Mouse (Mus musculus) heart, embryonic 11.5 days (tissue): ENCODE measurements around the gene Krt82. TPM values are rescaled to one million over a fixed set of nuclear protein-coding genes. Genes with fewer than 3 reads are reported as not detected.
"Not testable (repeated sequence)": the region's sequence is repeated elsewhere in the genome, so short reads cannot be mapped to it uniquely, and the experiment has no call there.

ENCODE experiments used
- ATAC-seq: fragments of 200-750 bp; cut with Nextera tagmentation; replicated peaks from 2 replicates; pipeline ENCODE4 v1.8.0; 2017; ENCODE audit warnings: moderate library complexity; ENCODE audit not compliant: insufficient number of reproducible peaks, low FRiP score, low TSS enrichment
- H3K27ac ChIP-seq: fragments of 300-500 bp; sonication (generic); 2 replicates; pipeline ENCODE4 v1.5.1; 2014; ENCODE audit warnings: mild to moderate bottlenecking, low read depth, low read length
- H3K27me3 ChIP-seq: fragments of 300-500 bp; sonication (generic); 2 replicates; pipeline ENCODE4 v1.6.1; 2014; ENCODE audit warnings: mild to moderate bottlenecking, low read length, mixed read lengths; ENCODE audit not compliant: control insufficient read depth, insufficient read depth
- H3K36me3 ChIP-seq: fragments of 300-500 bp; sonication (generic); 2 replicates; pipeline ENCODE4 v1.6.1; 2014; ENCODE audit warnings: mild to moderate bottlenecking, low read length, moderate library complexity, mixed read lengths; ENCODE audit not compliant: control insufficient read depth, insufficient read depth
- H3K4me1 ChIP-seq: fragments of 300-500 bp; sonication (generic); 2 replicates; pipeline ENCODE4 v1.6.1; 2014; ENCODE audit warnings: low read length; ENCODE audit not compliant: control insufficient read depth, insufficient read depth
- H3K4me2 ChIP-seq: fragments of 300-500 bp; sonication (generic); 2 replicates; pipeline ENCODE4 v1.6.1; 2014; ENCODE audit warnings: mild to moderate bottlenecking, moderate library complexity
- H3K4me3 ChIP-seq: fragments of 300-500 bp; sonication (generic); 2 replicates; pipeline ENCODE4 v1.5.1; 2014; ENCODE audit warnings: low read depth, low read length
- H3K9ac ChIP-seq: fragments of 300-500 bp; sonication (generic); 2 replicates; pipeline ENCODE4 v1.6.1; 2014; ENCODE audit warnings: mild to moderate bottlenecking, low read depth, low read length, moderate library complexity
- H3K9me3 ChIP-seq: fragments of 300-500 bp; sonication (generic); replicated peaks from 2 replicates; pipeline ENCODE4 v1.6.1; 2016; ENCODE audit warnings: low read length; ENCODE audit not compliant: control insufficient read depth
- WGBS: fragments of 180-500 bp; shearing (Covaris S2); extraction: QIAGEN DNeasy Blood & Tissue Kit; methylation state at CpG from one replicate; pipeline ENCODE4 v1.1.7; 2014; ENCODE audit not compliant: insufficient replicate concordance; 5-methylcytosine and 5-hydroxymethylcytosine counted together
- polyA plus RNA-seq: library from polyadenylated mRNA; unstranded; fragments of >200 nt; fragmentation: Nextera tagmentation; extraction: Ambion mirVana; gene quantifications from 2 replicates; pipeline ENCODE4 v1.2.1, GENCODE M21; 2014

Gene Krt82
- polyA plus RNA-seq, 1 experiment from 2014 or later = not detected

DNA sequence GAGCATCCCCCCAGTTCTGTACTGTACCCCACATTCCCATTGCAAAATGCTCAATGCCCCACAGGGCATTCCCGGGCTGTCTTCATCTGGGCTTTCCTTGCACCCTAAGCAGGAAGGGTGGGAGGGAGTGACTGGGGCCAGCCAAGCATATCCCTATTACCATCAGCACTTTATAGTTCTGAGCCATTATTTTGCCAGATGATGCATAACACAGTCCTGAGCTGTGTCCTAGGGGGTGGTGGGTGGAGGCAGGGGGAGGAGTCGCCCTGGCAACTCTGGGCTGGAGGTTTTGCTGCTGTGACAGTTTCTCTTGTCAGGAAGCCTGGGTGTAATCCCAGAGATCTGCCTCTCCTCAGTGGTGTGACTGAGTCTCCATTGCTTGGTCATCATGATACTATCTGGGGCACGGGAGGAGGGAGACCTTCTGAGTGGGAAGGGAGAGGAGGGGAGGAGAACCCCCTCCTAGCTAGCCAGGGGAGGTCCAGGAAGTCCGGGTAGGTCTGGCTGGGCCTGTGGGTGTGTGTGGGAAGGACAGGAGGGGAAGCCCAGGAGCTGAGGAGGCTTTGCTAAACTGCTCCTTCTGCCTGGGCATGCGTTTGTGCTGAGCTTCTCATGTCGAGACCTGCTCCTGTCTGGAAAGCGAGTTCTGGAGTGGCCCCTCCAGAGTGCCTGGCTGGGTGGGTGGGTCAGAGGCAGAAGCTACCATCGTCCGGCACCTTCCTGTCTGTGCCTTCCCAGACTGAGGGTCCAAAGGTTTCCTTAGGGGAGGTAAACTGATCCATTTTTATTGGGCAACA lies 14.2 kb downstream of the Krt82 start:
- no peaks in the 10 kb centered on the region for H3K9me3 ChIP-seq
- no peak overlapping the region for H3K4me3 ChIP-seq
- H3K27me3 ChIP-seq = peaks cover 7% of the 10 kb centered on the region; the same call in 1 of the 2 replicates
- no peaks in the 10 kb centered on the region for H3K4me1 ChIP-seq
- H3K36me3 ChIP-seq = no peaks in the 10 kb centered on the region
- WGBS = 56% methylated on average over 9 of the region's 9 CpGs
- ATAC-seq = no peak
- no peak overlapping the region for H3K4me2 ChIP-seq
- H3K9ac ChIP-seq = no peak overlapping the region
- no peak overlapping the region for H3K27ac ChIP-seq

- H3K4me2 ChIP-seq = no peak within 1 kb of the TSS
- H3K4me1 ChIP-seq = no peaks in the 10 kb centered on the region
- WGBS = 77% methylated on average over 7 of the region's 7 CpGs
- ATAC-seq = no peak
- H3K4me3 ChIP-seq = no peak within 1 kb of the TSS
- no peaks in the 10 kb centered on the region for H3K9me3 ChIP-seq
- H3K9ac ChIP-seq = no peak within 1 kb of the TSS
- H3K36me3 ChIP-seq = no peaks in the 10 kb centered on the region
- H3K27ac ChIP-seq = no peak within 1 kb of the TSS
- peaks cover 7% of the 10 kb centered on the region; the same call in 1 of the 2 replicates for H3K27me3 ChIP-seq
These were observed 17.7 kb downstream of the Krt82 start, which contains the start of gene Krt84 for GRCm38 (mm10) chr15:101532720-101533119. Krt84 (minus strand) TSS chr15:101532820.

GRCm38 (mm10) chr15:101522556-101523232 lies 27.8 kb downstream of the Krt82 start:
- no peaks in the 10 kb centered on the region for H3K36me3 ChIP-seq
- H3K27me3 ChIP-seq = peaks cover 23% of the 10 kb centered on the region
- H3K9ac ChIP-seq = no peak overlapping the region
- H3K9me3 ChIP-seq = no peaks in the 10 kb centered on the region
- no peak overlapping the region for H3K4me3 ChIP-seq
- no peak overlapping the region for H3K27ac ChIP-seq
- H3K4me2 ChIP-seq = no peak overlapping the region
- WGBS = 67% methylated on average over 4 of the region's 4 CpGs
- H3K4me1 ChIP-seq = no peaks in the 10 kb centered on the region
- no peak for ATAC-seq

- peaks cover 19% of the 10 kb centered on the region for H3K27me3 ChIP-seq
- no peaks in the 10 kb centered on the region for H3K4me1 ChIP-seq
- H3K9me3 ChIP-seq = no peaks in the 10 kb centered on the region
- H3K36me3 ChIP-seq = no peaks in the 10 kb centered on the region
- no peak overlapping the region for H3K9ac ChIP-seq
- no peak overlapping the region for H3K27ac ChIP-seq
- H3K4me2 ChIP-seq = no peak overlapping the region
- WGBS = 13% methylated on average over 2 of the region's 2 CpGs
- no peak overlapping the region for H3K4me3 ChIP-seq
- no peak for ATAC-seq
These were observed 30.7 kb downstream of the Krt82 start for GRCm38 (mm10) chr15:101519792-101520191.

- peaks cover 15% of the 10 kb centered on the region for H3K27me3 ChIP-seq
These were observed 33.3 kb downstream of the Krt82 start, which contains the start of gene Gm49425 for GRCm38 (mm10) chr15:101517161-101517560. Gm49425 (minus strand) TSS chr15:101517261.

GRCm38 (mm10) chr15:101508247-101508646 lies 42.2 kb downstream of the Krt82 start:
- ATAC-seq = no peak
- no peak overlapping the region for H3K27ac ChIP-seq
- no peaks in the 10 kb centered on the region for H3K9me3 ChIP-seq
- H3K27me3 ChIP-seq = no peaks in the 10 kb centered on the region
- H3K9ac ChIP-seq = no peak overlapping the region
- no peak overlapping the region for H3K4me2 ChIP-seq
- no peak overlapping the region for H3K4me3 ChIP-seq
- no peaks in the 10 kb centered on the region for H3K4me1 ChIP-seq
- WGBS = 72% methylated on average over 9 of the region's 9 CpGs
- H3K36me3 ChIP-seq = no peaks in the 10 kb centered on the region

More at GRCm38 (mm10) chr15:101517161-101517560, 33.3 kb downstream of the Krt82 start, which contains the start of gene Gm49425:
- not testable (repeated sequence) for H3K4me2 ChIP-seq, H3K9me3 ChIP-seq, H3K4me3 ChIP-seq, H3K36me3 ChIP-seq, H3K4me1 ChIP-seq, ATAC-seq, H3K27ac ChIP-seq, H3K9ac ChIP-seq
- 67% methylated on average over 2 of the region's 2 CpGs for WGBS

DNA sequence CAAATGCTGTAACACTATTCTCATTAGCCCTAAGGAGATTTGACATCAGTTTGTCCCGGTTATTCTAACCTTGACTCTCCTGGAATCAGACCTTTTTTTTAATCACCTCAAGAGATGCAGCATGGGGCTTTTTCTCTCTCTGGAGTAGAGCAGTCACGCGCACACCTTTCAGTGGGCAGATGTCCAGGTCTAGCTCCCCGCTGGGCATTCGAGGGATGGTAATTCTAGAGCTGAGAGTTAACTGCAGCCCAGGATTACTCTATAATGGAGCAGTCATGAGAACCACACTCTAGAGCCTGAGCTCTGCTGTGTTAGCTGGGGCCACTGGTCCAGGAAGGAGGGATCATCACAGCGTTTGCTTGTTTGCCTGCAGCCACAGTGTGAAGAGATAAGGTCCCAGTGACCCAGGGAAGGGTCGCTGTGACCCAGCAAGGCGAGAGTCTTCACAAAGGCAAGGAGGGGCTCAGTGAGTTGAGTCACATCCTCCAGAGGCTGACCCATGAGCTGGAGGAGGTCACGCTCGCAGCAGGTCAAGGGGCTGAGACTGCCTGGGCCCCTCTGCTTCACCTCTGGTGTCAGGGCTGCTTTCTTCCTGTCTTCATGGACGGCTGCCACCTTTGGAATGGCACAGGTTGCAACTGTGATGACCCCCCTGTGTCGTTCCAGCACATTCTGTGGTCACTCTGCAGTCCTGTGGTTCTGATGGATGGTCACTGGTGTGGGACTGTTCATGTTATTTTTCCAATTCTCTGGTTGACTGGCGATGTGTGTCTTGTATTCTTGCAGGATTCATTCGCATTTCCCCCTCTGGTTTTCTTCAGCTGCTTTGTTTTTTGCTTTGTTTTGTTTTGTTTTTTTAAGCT lies 43.3 kb downstream of the Krt82 start:
- 42% methylated on average over 14 of the region's 14 CpGs for WGBS
- H3K9me3 ChIP-seq = no peaks in the 10 kb centered on the region
- no peak overlapping the region for H3K9ac ChIP-seq
- H3K36me3 ChIP-seq = no peaks in the 10 kb centered on the region
- H3K27me3 ChIP-seq = no peaks in the 10 kb centered on the region
- no peak for ATAC-seq
- H3K4me3 ChIP-seq = no peak overlapping the region
- no peak overlapping the region for H3K4me2 ChIP-seq
- no peak overlapping the region for H3K27ac ChIP-seq
- H3K4me1 ChIP-seq = no peaks in the 10 kb centered on the region

DNA sequence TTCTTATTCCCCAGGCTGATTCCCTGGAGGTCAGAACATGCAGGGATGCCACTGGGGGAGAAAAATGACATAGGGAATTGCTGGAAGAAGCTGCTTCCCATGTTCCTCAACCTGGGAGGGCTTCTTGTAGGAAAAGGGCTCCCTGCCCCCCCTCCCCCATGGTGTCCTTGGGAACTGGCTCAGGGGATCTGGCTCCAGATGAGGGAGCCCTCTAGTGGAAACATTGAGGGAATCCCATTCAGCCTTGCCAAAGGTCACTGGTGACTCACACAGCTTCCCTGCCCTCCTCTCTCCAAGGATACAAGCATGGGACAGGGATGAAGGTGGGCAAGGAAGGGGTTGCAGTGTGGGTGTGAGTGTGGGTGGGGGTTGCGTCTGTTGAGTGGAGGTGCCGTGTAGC lies 53.3 kb downstream of the Krt82 start:
- H3K36me3 ChIP-seq = no peaks in the 10 kb centered on the region
- ATAC-seq = no peak
- 63% methylated on average over 2 of the region's 2 CpGs for WGBS
- 0 out of 2 replicates have a peak, but pooled peaks cover 6% of the 10 kb centered on the region for H3K27me3 ChIP-seq
- no peaks in the 10 kb centered on the region for H3K9me3 ChIP-seq
- no peak overlapping the region for H3K27ac ChIP-seq
- H3K9ac ChIP-seq = no peak overlapping the region
- no peak overlapping the region for H3K4me3 ChIP-seq
- no peak overlapping the region for H3K4me2 ChIP-seq
- 0 out of 2 replicates have a peak, but pooled peaks cover 3% of the 10 kb centered on the region for H3K4me1 ChIP-seq
